Mouse (Mus musculus) stomach, embryonic 14.5 days (tissue): Measurements from ENCODE around the gene Ak5. TPM values are rescaled to one million over a fixed set of nuclear protein-coding genes. Genes with fewer than 3 reads are reported as not detected.

Source experiments
- ATAC-seq: fragments of 200-750 bp; cut with Nextera tagmentation; 2 replicates; pipeline ENCODE4 v1.8.0; 2017; ENCODE audit warnings: low read depth, moderate TSS enrichment; ENCODE audit not compliant: insufficient number of reproducible peaks, insufficient read depth, low FRiP score
- H3K27ac ChIP-seq: fragments of 300-500 bp; sonication (generic); 2 replicates; pipeline ENCODE4 v1.5.1; 2014; ENCODE audit warnings: mild to moderate bottlenecking, low read length, moderate library complexity, mixed read lengths
- H3K27me3 ChIP-seq: fragments of 300-500 bp; sonication (generic); 2 replicates; pipeline ENCODE4 v1.6.1; 2014; ENCODE audit warnings: low read length, control low read depth, mixed read lengths; ENCODE audit not compliant: control insufficient read depth, insufficient read depth
- H3K36me3 ChIP-seq: fragments of 300-500 bp; sonication (generic); 2 replicates; pipeline ENCODE4 v1.6.1; 2014; ENCODE audit warnings: mild to moderate bottlenecking, control low read depth, low read length, moderate library complexity, mixed read lengths; ENCODE audit not compliant: control insufficient read depth, insufficient read depth
- H3K4me1 ChIP-seq: fragments of 300-500 bp; sonication (generic); 2 replicates; pipeline ENCODE4 v1.6.1; 2014; ENCODE audit warnings: low read length, control low read depth, mixed read lengths; ENCODE audit not compliant: control insufficient read depth, insufficient read depth
- H3K4me2 ChIP-seq: fragments of 300-500 bp; sonication (generic); replicated peaks from 2 replicates; pipeline ENCODE4 v1.6.1; 2014; ENCODE audit warnings: low read depth, low read length, control low read depth
- H3K4me3 ChIP-seq: fragments of 300-500 bp; sonication (generic); 2 replicates; pipeline ENCODE4 v1.5.1; 2014; ENCODE audit warnings: low read depth, low read length, control low read depth
- H3K9ac ChIP-seq: fragments of 300-500 bp; sonication (generic); replicated peaks from 2 replicates; pipeline ENCODE4 v1.6.1; 2014; ENCODE audit warnings: low read depth, mild to moderate bottlenecking, control low read depth, low read length, moderate library complexity, mixed read lengths
- H3K9me3 ChIP-seq: fragments of 300-500 bp; sonication (generic); 2 replicates; pipeline ENCODE4 v1.6.1; 2016; ENCODE audit warnings: low read depth, low read length, control low read depth; ENCODE audit not compliant: control insufficient read depth
- WGBS: fragments of 180-500 bp; shearing (Covaris S2); extraction: QIAGEN DNeasy Blood & Tissue Kit; methylation state at CpG from one replicate; pipeline ENCODE4 v1.1.7; 2014; 5-methylcytosine and 5-hydroxymethylcytosine counted together
- polyA plus RNA-seq: library from polyadenylated mRNA; unstranded; fragments of >200 nt; fragmentation: Nextera tagmentation; extraction: Ambion mirVana; gene quantifications from 2 replicates; pipeline ENCODE4 v1.2.1, GENCODE M21; 2014

The Ak5 gene
- polyA plus RNA-seq, 1 experiment from 2014 or later: 8.1 TPM

- no peak overlapping the region for H3K4me3 ChIP-seq
- H3K4me1 ChIP-seq: peaks cover 5% of the 10 kb centered on the region; the same call in 1 of the 2 replicates
- no peak overlapping the region for H3K27ac ChIP-seq
- no peaks in the 10 kb centered on the region for H3K9me3 ChIP-seq
- no peaks in the 10 kb centered on the region for H3K36me3 ChIP-seq
- 36% methylated on average over 3 of the region's 4 CpGs for WGBS
- ATAC-seq: no peak
- no peak overlapping the region for H3K9ac ChIP-seq
- no peak overlapping the region for H3K4me2 ChIP-seq
- no peaks in the 10 kb centered on the region for H3K27me3 ChIP-seq
Observed at GRCm38 (mm10) chr3:152556435-152556834, 111.7 kb downstream of the Ak5 start.

GRCm38 (mm10) chr3:152555216-152555615 is 112.9 kb downstream of the Ak5 start:
- H3K27ac ChIP-seq: no peak overlapping the region
- no peaks in the 10 kb centered on the region for H3K36me3 ChIP-seq
- 60% methylated on average over 7 of the region's 7 CpGs for WGBS
- H3K4me1 ChIP-seq: peaks cover 5% of the 10 kb centered on the region; the same call in 1 of the 2 replicates
- no peaks in the 10 kb centered on the region for H3K9me3 ChIP-seq
- H3K4me3 ChIP-seq: no peak overlapping the region
- no peak for ATAC-seq
- no peak overlapping the region for H3K9ac ChIP-seq
- H3K4me2 ChIP-seq: no peak overlapping the region
- H3K27me3 ChIP-seq: no peaks in the 10 kb centered on the region

GRCm38 (mm10) chr3:152554366-152554765 is 113.8 kb downstream of the Ak5 start:
- Histone ChIP-seq H3K27ac (no peak overlapping the region), H3K4me3 (no peak overlapping the region), H3K9ac (no peak overlapping the region), H3K36me3 (no peaks in the 10 kb centered on the region), H3K27me3 (no peaks in the 10 kb centered on the region), H3K4me1 (peaks cover 1% of the 10 kb centered on the region; the same call in 1 of the 2 replicates), H3K9me3 (no peaks in the 10 kb centered on the region), H3K4me2 (no peak overlapping the region)
- ATAC-seq: no peak
- 83% methylated on average over 7 of the region's 7 CpGs for WGBS

GRCm38 (mm10) chr3:152552641-152553040 is 115.5 kb downstream of the Ak5 start:
- H3K27me3 ChIP-seq: no peaks in the 10 kb centered on the region
- no peak overlapping the region for H3K27ac ChIP-seq
- H3K4me2 ChIP-seq: no peak overlapping the region
- no peaks in the 10 kb centered on the region; the same call in 1 of the 2 replicates for H3K4me1 ChIP-seq
- no peaks in the 10 kb centered on the region for H3K36me3 ChIP-seq
- no peak overlapping the region for H3K9ac ChIP-seq
- 82% methylated on average over 8 of the region's 8 CpGs for WGBS
- no peak for ATAC-seq
- H3K9me3 ChIP-seq: no peaks in the 10 kb centered on the region
- H3K4me3 ChIP-seq: no peak overlapping the region

- ATAC-seq: no peak
- Histone ChIP-seq H3K4me1 (no peaks in the 10 kb centered on the region), H3K9ac (no peak overlapping the region), H3K27me3 (no peaks in the 10 kb centered on the region), H3K36me3 (no peaks in the 10 kb centered on the region), H3K4me3 (no peak overlapping the region), H3K4me2 (no peak overlapping the region), H3K9me3 (no peaks in the 10 kb centered on the region), H3K27ac (no peak overlapping the region)
- 86% methylated on average over 7 of the region's 7 CpGs for WGBS
Observed at GRCm38 (mm10) chr3:152550528-152551115, 117.5 kb downstream of the Ak5 start.

GRCm38 (mm10) chr3:152550031-152550430 is 118.1 kb downstream of the Ak5 start:
- no peak overlapping the region for H3K4me2 ChIP-seq
- no peaks in the 10 kb centered on the region for H3K36me3 ChIP-seq
- ATAC-seq: no peak
- no peak overlapping the region for H3K27ac ChIP-seq
- H3K4me1 ChIP-seq: no peaks in the 10 kb centered on the region
- H3K4me3 ChIP-seq: no peak overlapping the region
- H3K9ac ChIP-seq: no peak overlapping the region
- H3K27me3 ChIP-seq: no peaks in the 10 kb centered on the region
- H3K9me3 ChIP-seq: no peaks in the 10 kb centered on the region

- Histone ChIP-seq H3K9ac (no peak overlapping the region), H3K36me3 (no peaks in the 10 kb centered on the region), H3K4me2 (no peak overlapping the region), H3K9me3 (no peaks in the 10 kb centered on the region), H3K27ac (no peak overlapping the region), H3K4me3 (no peak overlapping the region), H3K4me1 (no peaks in the 10 kb centered on the region), H3K27me3 (no peaks in the 10 kb centered on the region)
- ATAC-seq: no peak
- WGBS: 74% methylated on average over 3 of the region's 3 CpGs
Observed at GRCm38 (mm10) chr3:152544921-152545320, 123.2 kb downstream of the Ak5 start.

GRCm38 (mm10) chr3:152542298-152542697 is 125.9 kb downstream of the Ak5 start:
- H3K27ac ChIP-seq: no peak overlapping the region
- no peaks in the 10 kb centered on the region for H3K27me3 ChIP-seq
- no peak overlapping the region for H3K4me2 ChIP-seq
- no peak for ATAC-seq
- no peak overlapping the region for H3K9ac ChIP-seq
- 67% methylated on average over 5 of the region's 5 CpGs for WGBS
- H3K4me1 ChIP-seq: no peaks in the 10 kb centered on the region
- no peaks in the 10 kb centered on the region for H3K36me3 ChIP-seq
- H3K9me3 ChIP-seq: no peaks in the 10 kb centered on the region
- no peak overlapping the region for H3K4me3 ChIP-seq

GRCm38 (mm10) chr3:152530344-152530743 is 137.8 kb downstream of the Ak5 start:
- H3K27ac ChIP-seq: no peak overlapping the region
- H3K27me3 ChIP-seq: no peaks in the 10 kb centered on the region
- no peaks in the 10 kb centered on the region for H3K36me3 ChIP-seq
- no peak overlapping the region for H3K4me2 ChIP-seq
- no peak overlapping the region for H3K4me3 ChIP-seq
- 82% methylated on average over 5 of the region's 5 CpGs for WGBS
- no peak overlapping the region for H3K9ac ChIP-seq
- peaks cover 4% of the 10 kb centered on the region; the same call in 1 of the 2 replicates for H3K4me1 ChIP-seq
- no peaks in the 10 kb centered on the region for H3K9me3 ChIP-seq
- ATAC-seq: no peak
